Mouse (Mus musculus) cerebellum, adult 9-10 months (tissue): ENCODE results near the gene Ctdspl.

Experiments
- DNase-seq: peaks from one replicate; pipeline ENCODE4 v3.0.0; 2022

Ctdspl gene

GRCm38 (mm10) chr9:118991750-118992585, 65.7 kb downstream of the Ctdspl start:
- no peak for DNase-seq

GRCm38 (mm10) chr9:118992586-118992955, 66.3 kb downstream of the Ctdspl start:
- DNase-seq: no peak

GRCm38 (mm10) chr9:118994524-118995227, 68.4 kb downstream of the Ctdspl start:
- DNase-seq: no peak

GRCm38 (mm10) chr9:118995539-118995938, 69.3 kb downstream of the Ctdspl start:
- no peak for DNase-seq

- no peak for DNase-seq
Observed at GRCm38 (mm10) chr9:118997241-118997640, 71.0 kb downstream of the Ctdspl start.

- DNase-seq: no peak
Observed at GRCm38 (mm10) chr9:119000196-119000595, 73.9 kb downstream of the Ctdspl start.

- no peak for DNase-seq
Observed at GRCm38 (mm10) chr9:119002267-119002666, 76.0 kb downstream of the Ctdspl start.

GRCm38 (mm10) chr9:119003990-119004702, 77.9 kb downstream of the Ctdspl start:
- DNase-seq: no peak

GRCm38 (mm10) chr9:119004703-119005076, 78.4 kb downstream of the Ctdspl start:
- no peak for DNase-seq

GRCm38 (mm10) chr9:119005303-119006029, 79.2 kb downstream of the Ctdspl start:
- no peak for DNase-seq

GRCm38 (mm10) chr9:119007266-119007665, 81.0 kb downstream of the Ctdspl start:
- no peak for DNase-seq

GRCm38 (mm10) chr9:119008871-119009270, 82.6 kb downstream of the Ctdspl start:
- DNase-seq: no peak

GRCm38 (mm10) chr9:119010156-119010710, 84.0 kb downstream of the Ctdspl start:
- DNase-seq: no peak

- no peak for DNase-seq
Observed at GRCm38 (mm10) chr9:119016785-119017507, 90.7 kb downstream of the Ctdspl start.

- no peak for DNase-seq
Observed at GRCm38 (mm10) chr9:119021731-119022130, 95.5 kb downstream of the Ctdspl start.

- DNase-seq: no peak
Observed at GRCm38 (mm10) chr9:119025263-119025662, 99.0 kb downstream of the Ctdspl start.

GRCm38 (mm10) chr9:119025832-119026331, 99.6 kb downstream of the Ctdspl start:
- no peak for DNase-seq

- DNase-seq: no peak
Observed at GRCm38 (mm10) chr9:119027337-119027736, 101.1 kb downstream of the Ctdspl start.

GRCm38 (mm10) chr9:119028226-119029195, 102.3 kb downstream of the Ctdspl start:
- DNase-seq: no peak

- peak; percentile 22 for DNase-seq
Observed at GRCm38 (mm10) chr9:119029568-119029967, 103.3 kb downstream of the Ctdspl start.
